Mouse (Mus musculus) liver, adult 2 months (tissue): ENCODE measurements at regions not wholly inside any gene's neighbourhood (a gene's known extent, or its start where the extent isn't known, plus 50 kb on each side); places are given as distances from the start of the nearest gene placed in this dataset.

Experiments used
- DNase-seq: peaks from one replicate; pipeline ENCODE4 v3.0.0-alpha.2; 2011; ENCODE audit warnings: low read depth, low spot score; ENCODE audit errors: extremely low read depth
- H3K27ac ChIP-seq: fragments of 200-500 bp; replicated peaks from 2 replicates; pipeline ENCODE4 v1.5.1; 2012; ENCODE audit warnings: low read depth, mild to moderate bottlenecking, control low read depth, inconsistent platforms, low read length; ENCODE audit not compliant: insufficient read depth
- H3K27me3 ChIP-seq: fragments of 200-500 bp; 2 replicates; pipeline ENCODE4 v1.6.1; 2012; ENCODE audit warnings: mild to moderate bottlenecking, moderate library complexity, low read length, inconsistent platforms; ENCODE audit not compliant: control insufficient read depth, insufficient read depth
- H3K36me3 ChIP-seq: fragments of 200-500 bp; 2 replicates; pipeline ENCODE4 v1.6.1; 2012; ENCODE audit warnings: low read length, inconsistent platforms; ENCODE audit not compliant: control insufficient read depth, insufficient read depth
- H3K4me1 ChIP-seq: fragments of 200-500 bp; 2 replicates; pipeline ENCODE4 v1.6.1; 2011; ENCODE audit warnings: low read length; ENCODE audit not compliant: control insufficient read depth, insufficient read depth
- H3K4me3 ChIP-seq: fragments of 200-500 bp; 2 replicates; pipeline ENCODE4 v1.5.1; 2011; ENCODE audit warnings: low read depth, mild to moderate bottlenecking, control low read depth, low read length, moderate library complexity; ENCODE audit not compliant: insufficient read depth
- H3K79me2 ChIP-seq: fragments of 200-500 bp; 2 replicates; pipeline ENCODE4 v1.6.1; 2012; ENCODE audit warnings: inconsistent platforms, mild to moderate bottlenecking, low read length, moderate library complexity; ENCODE audit not compliant: control insufficient read depth, insufficient read depth
- H3K9ac ChIP-seq: fragments of 200-500 bp; 2 replicates; pipeline ENCODE4 v1.6.1; 2012; ENCODE audit warnings: low read depth, mild to moderate bottlenecking, control low read depth, inconsistent platforms, low read length
- CTCF ChIP-seq: fragments of 200-500 bp; IDR thresholded peaks from 2 replicates; pipeline ENCODE4 v1.5.1; 2011; ENCODE audit warnings: low read depth, low read length, control low read depth
- POLR2A ChIP-seq: fragments of 200-500 bp; IDR thresholded peaks from 2 replicates; pipeline ENCODE4 v1.6.1; 2011; ENCODE audit warnings: low read length, control low read depth; ENCODE audit not compliant: insufficient read depth; ENCODE audit errors: extremely low read depth
- WGBS: fragments of 180-500 bp; shearing (Covaris S2); methylation state at CpG from one replicate; pipeline ENCODE4 v1.1.7; 2018; 5-methylcytosine and 5-hydroxymethylcytosine counted together

DNA sequence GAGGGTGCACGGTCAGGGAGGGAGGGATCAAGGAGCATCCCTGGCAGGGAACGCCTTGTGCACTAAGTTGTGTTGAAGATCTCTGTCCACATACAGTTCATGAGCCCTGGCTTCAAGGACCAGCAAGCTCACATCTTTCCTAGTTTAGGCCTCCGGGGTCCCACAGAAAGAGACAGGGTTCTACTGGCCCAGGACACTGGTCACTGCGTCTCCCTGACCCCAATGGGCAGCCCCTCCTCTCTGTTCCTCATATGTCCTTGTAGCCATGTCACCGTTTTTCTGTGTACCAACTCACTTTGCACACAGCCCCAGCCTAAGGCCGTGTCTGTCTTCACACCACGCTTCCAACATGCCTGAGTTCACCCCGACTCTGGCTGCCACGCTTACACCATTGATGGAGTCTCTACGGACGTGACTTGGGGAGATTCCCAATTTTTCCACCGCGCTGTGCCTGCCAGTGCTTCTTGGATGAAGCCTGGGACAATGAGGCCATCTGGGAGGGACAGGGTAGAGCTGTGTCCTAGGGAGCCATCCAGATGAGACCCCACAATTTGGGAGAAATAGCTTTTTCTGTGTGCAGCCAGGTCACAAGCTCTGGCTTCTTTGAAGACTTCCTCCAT is 86.5 kb upstream of the Ret start:
- no peak overlapping the region for H3K27ac ChIP-seq
- H3K79me2 ChIP-seq: no peaks in the 10 kb centered on the region
- no peak overlapping the region for H3K4me3 ChIP-seq
- no peaks in the 10 kb centered on the region for H3K27me3 ChIP-seq
- no peaks in the 10 kb centered on the region for H3K36me3 ChIP-seq
- TF ChIP-seq CTCF (no peak), POLR2A (no peak)
- WGBS: 81% methylated on average over 13 of the region's 13 CpGs
- DNase-seq: no peak
- no peak overlapping the region for H3K9ac ChIP-seq
- no peaks in the 10 kb centered on the region for H3K4me1 ChIP-seq

DNA sequence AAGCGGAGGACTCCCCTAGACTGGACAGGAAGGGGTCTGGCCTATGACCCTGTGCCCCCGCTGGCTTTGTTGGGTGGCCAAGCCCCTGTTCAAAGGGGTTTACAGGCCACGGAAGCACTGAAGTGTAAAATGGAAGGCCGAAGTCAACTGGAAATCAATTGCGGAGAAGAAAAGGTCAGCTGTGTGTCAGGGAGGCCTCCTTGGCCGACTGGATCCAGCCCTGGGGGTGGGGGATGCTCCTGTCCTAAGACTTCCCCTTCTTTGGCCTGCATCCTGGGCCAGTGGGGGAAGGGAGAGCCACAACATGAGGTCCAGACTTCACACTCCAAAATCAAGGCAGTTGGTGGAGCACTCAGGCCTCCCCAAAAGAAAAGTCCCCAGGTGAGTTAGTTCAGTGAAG is 66.4 kb upstream of the Ret start:
- no peak overlapping the region for H3K27ac ChIP-seq
- no peak for DNase-seq
- H3K79me2 ChIP-seq: no peaks in the 10 kb centered on the region
- no peaks in the 10 kb centered on the region for H3K4me1 ChIP-seq
- 60% methylated on average over 6 of the region's 6 CpGs for WGBS
- H3K9ac ChIP-seq: no peak overlapping the region
- H3K27me3 ChIP-seq: no peaks in the 10 kb centered on the region
- TF ChIP-seq CTCF: no peak
- H3K36me3 ChIP-seq: no peaks in the 10 kb centered on the region
- H3K4me3 ChIP-seq: no peak overlapping the region

DNA sequence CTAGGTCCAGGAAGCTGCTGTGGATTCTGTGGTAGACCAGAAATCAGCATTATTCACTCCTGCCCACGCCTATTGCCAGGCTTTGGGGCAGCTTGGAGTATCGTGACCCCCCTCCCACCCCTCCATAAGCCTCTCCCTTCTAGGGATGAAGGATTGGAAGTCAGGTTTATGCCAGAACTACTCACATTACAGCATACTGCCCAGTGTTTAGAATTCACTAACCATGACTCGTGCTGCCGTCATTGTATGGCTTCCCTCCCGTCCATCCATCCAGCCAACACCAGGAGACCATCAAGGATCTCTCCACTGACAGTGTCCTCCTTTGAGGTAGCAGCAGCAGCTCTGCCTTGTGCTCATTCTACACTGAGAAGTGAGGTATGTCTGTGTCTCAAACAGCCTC is 62.4 kb upstream of the Ret start:
- Histone ChIP-seq H3K27ac (no peak overlapping the region), H3K27me3 (no peaks in the 10 kb centered on the region), H3K79me2 (no peaks in the 10 kb centered on the region), H3K4me3 (no peak overlapping the region), H3K4me1 (no peaks in the 10 kb centered on the region), H3K36me3 (no peaks in the 10 kb centered on the region), H3K9ac (no peak overlapping the region)
- 69% methylated on average over 5 of the region's 5 CpGs for WGBS
- no peak for DNase-seq
- no peak for TF ChIP-seq POLR2A
- no peak for TF ChIP-seq CTCF

DNA sequence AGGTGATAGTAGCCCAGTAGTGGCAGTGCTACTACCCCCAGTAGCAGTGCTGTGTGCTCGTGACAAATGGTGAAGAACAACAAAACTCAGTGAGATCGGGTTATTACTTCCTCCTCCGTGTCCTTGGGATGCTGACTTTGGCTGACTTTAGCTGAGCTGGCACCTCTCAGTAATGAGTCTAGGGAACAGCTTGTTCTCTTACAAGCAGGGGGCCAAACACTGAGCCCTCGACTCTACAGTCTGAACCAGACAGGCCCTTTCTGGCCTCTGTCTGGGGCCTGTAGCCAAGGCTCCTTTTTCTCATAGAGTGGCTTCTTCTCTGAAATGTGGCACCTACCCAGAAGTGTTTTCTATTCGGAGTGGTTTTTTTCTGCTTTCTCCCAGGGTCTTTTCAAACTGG is 57.4 kb upstream of the Ret start:
- H3K27me3 ChIP-seq: no peaks in the 10 kb centered on the region
- WGBS: 66% methylated on average over 5 of the region's 5 CpGs
- no peak for DNase-seq
- no peak overlapping the region for H3K4me3 ChIP-seq
- H3K27ac ChIP-seq: no peak overlapping the region
- TF ChIP-seq POLR2A (no peak), CTCF (no peak)
- no peaks in the 10 kb centered on the region for H3K4me1 ChIP-seq
- H3K79me2 ChIP-seq: no peaks in the 10 kb centered on the region
- no peaks in the 10 kb centered on the region for H3K36me3 ChIP-seq
- no peak overlapping the region for H3K9ac ChIP-seq

DNA sequence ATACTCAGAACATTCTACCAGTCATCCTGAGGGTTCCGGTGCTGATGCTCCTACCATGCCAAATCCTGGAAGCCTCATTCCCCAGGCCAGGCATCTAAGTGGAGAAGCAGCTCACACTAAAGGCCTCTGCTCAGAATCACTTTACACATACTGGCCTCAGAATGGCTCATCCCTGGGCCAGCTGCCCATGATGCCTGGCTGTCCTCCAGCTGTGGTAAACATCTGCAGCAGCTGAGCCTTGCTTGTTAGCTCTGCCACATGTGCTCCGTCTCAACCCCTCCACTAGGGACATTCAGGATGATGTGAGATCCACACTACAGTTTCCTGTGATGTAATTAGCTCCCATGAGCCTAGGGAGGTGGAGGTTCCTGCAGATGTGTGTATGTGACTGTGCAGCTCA is 55.2 kb upstream of the Ret start:
- H3K9ac ChIP-seq: no peak overlapping the region
- no peak overlapping the region for H3K4me3 ChIP-seq
- H3K79me2 ChIP-seq: no peaks in the 10 kb centered on the region
- H3K27ac ChIP-seq: no peak overlapping the region
- TF ChIP-seq CTCF (no peak), POLR2A (no peak)
- no peaks in the 10 kb centered on the region for H3K4me1 ChIP-seq
- no peak for DNase-seq
- WGBS: 80% methylated on average over 2 of the region's 2 CpGs
- no peaks in the 10 kb centered on the region for H3K27me3 ChIP-seq
- no peaks in the 10 kb centered on the region for H3K36me3 ChIP-seq

DNA sequence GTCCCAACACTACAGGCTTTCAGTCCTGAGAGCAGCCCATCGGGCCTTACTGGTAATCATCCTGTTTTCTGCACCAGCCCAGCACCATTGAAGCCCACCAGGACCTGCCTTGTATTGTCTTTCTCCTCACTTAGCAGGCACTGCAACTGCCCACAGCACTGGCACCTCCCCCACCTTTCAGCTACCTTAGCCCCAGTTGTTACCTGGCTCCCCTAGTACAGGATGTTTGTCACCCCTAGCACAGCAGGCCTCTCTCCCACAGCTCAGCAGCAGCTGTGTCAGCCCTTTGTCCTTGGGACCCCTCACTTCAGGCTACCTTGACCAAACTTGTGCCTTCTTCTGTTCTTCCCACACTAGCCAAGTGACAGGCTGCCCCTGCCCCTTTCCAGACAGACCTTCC is 53.6 kb upstream of the Ret start:
- H3K27me3 ChIP-seq: no peaks in the 10 kb centered on the region
- no peak overlapping the region for H3K4me3 ChIP-seq
- no peaks in the 10 kb centered on the region for H3K36me3 ChIP-seq
- TF ChIP-seq CTCF (no peak), POLR2A (no peak)
- 70% methylated on average over 1 of the region's 1 CpGs for WGBS
- no peaks in the 10 kb centered on the region for H3K79me2 ChIP-seq
- no peak for DNase-seq
- no peaks in the 10 kb centered on the region for H3K4me1 ChIP-seq
- H3K9ac ChIP-seq: no peak overlapping the region
- no peak overlapping the region for H3K27ac ChIP-seq
